Mouse (Mus musculus): ENCODE data around the gene Olfr1255. TPM values are rescaled to one million over a fixed set of nuclear protein-coding genes. Genes with fewer than 3 reads are reported as not detected.

The Olfr1255 gene
- total RNA-seq (2023): not detected

GRCm38 (mm10) chr2:89811751-89812150 is at the start of gene Olfr1255:
Gene Olfr1255, plus strand, starts transcription at chr2:89812051.

GRCm38 (mm10) chr2:89793519-89793918 is 18.3 kb upstream of the Olfr1255 start, which contains the start of gene Olfr1254:
Gene Olfr1254, minus strand, starts transcription at chr2:89793619.

GRCm38 (mm10) chr2:89841455-89841854 is 29.6 kb downstream of the Olfr1255 start, which contains the start of gene Olfr1256:
Gene Olfr1256, minus strand, starts transcription at chr2:89841555.

GRCm38 (mm10) chr2:89848105-89848504 is 36.3 kb downstream of the Olfr1255 start, which contains the start of gene Olfr48:
Gene Olfr48, minus strand, starts transcription at chr2:89848205.

Other genes with a start within 250 kb of the Olfr1255 start
- gene Olfr1245, start 233.6 kb upstream of the Olfr1255 start, total RNA-seq (2023): not detected
- gene Olfr1246, start 218.9 kb upstream of the Olfr1255 start, total RNA-seq (2023): not detected
- not detected for gene Olfr1247, start 197.9 kb upstream of the Olfr1255 start, total RNA-seq (2023)
- not detected for gene Olfr1248, start 193.8 kb upstream of the Olfr1255 start, total RNA-seq (2023)
- not detected for gene Olfr1249, start 177.1 kb upstream of the Olfr1255 start, total RNA-seq (2023)
- not detected for gene Olfr1250, start 150.6 kb upstream of the Olfr1255 start, total RNA-seq (2023)
- gene Olfr1251, start 140.1 kb upstream of the Olfr1255 start, total RNA-seq (2023): not detected
- gene Olfr1252, start 87.0 kb upstream of the Olfr1255 start, total RNA-seq (2023): not detected
- gene Olfr1253, start 55.0 kb upstream of the Olfr1255 start, total RNA-seq (2023): not detected
- gene Olfr1254, start 18.4 kb upstream of the Olfr1255 start, total RNA-seq (2023): not detected
- gene Olfr1256, start 29.5 kb downstream of the Olfr1255 start, total RNA-seq (2023): not detected
- not detected for gene Olfr48, start 36.2 kb downstream of the Olfr1255 start, total RNA-seq (2023)
- not detected for gene Olfr1257, start 66.4 kb downstream of the Olfr1255 start, total RNA-seq (2023)
- gene Olfr1258, start 115.3 kb downstream of the Olfr1255 start, total RNA-seq (2023): not detected
- gene Olfr1259, start 136.6 kb downstream of the Olfr1255 start, total RNA-seq (2023): not detected
- gene Olfr1260, start 162.3 kb downstream of the Olfr1255 start, total RNA-seq (2023): not detected
- not detected for gene Olfr1261, start 179.2 kb downstream of the Olfr1255 start, total RNA-seq (2023)
- gene Olfr1262, start 188.1 kb downstream of the Olfr1255 start, total RNA-seq (2023): not detected
- not detected for gene Olfr1263, start 200.1 kb downstream of the Olfr1255 start, total RNA-seq (2023)
- not detected for gene Olfr1264, start 213.5 kb downstream of the Olfr1255 start, total RNA-seq (2023)
- gene Olfr1265, start 223.3 kb downstream of the Olfr1255 start, total RNA-seq (2023): not detected

Measured in CD4-positive naive resting alpha-beta T cell, adult 76 days (primary cell).